Mouse (Mus musculus): ENCODE data around the gene Dst. TPM values are rescaled to one million over a fixed set of nuclear protein-coding genes. Genes with fewer than 3 reads are reported as not detected.

Dst gene
- polyA plus RNA-seq, 1 experiment from 2014 or later, result 15.0 TPM

Small RNAs within 50 kb of the gene (microRNA-seq; reads per million reads assigned to microRNA genes)
- gene Mir6896, result not detected

Other genes starting within 250 kb of the Dst start
- 30.1 and 35.0 TPM in 2 replicates for gene Prim2, start 238.4 kb upstream of the Dst start, polyA plus RNA-seq (2016; fragmentation: Nextera tagmentation; extraction: Ambion mirVana)
- 16.1 and 18.1 TPM in 2 replicates for gene Rab23, start 188.3 kb upstream of the Dst start, polyA plus RNA-seq (2016; fragmentation: Nextera tagmentation; extraction: Ambion mirVana)
- gene Bag2, start 150.4 kb upstream of the Dst start, polyA plus RNA-seq (2016; fragmentation: Nextera tagmentation; extraction: Ambion mirVana), result 104 and 115 TPM in 2 replicates
- 19.3 and 23.5 TPM in 2 replicates for gene Zfp451, start 93.6 kb upstream of the Dst start, polyA plus RNA-seq (2016; fragmentation: Nextera tagmentation; extraction: Ambion mirVana)
- gene Bend6, start 409 bp upstream of the Dst start, polyA plus RNA-seq (2016; fragmentation: Nextera tagmentation; extraction: Ambion mirVana), result 2.6 and 2.9 TPM in 2 replicates

Measured in heart, embryonic 10.5 days (tissue).